Comparison of ENCODE assay signal across 20 mouse cellular contexts in genomic region chr17:47562875-47563274, GRCm38 (mm10).
"Had no signal": no experiment of that assay in that cellular context is flagged by ENCODE, and none has a peak within 500 bp of the region (broad histone marks: within the 10 kb centered on the region; RNA-seq: fewer than 3 reads in every experiment).

No protein-coding gene starts in this region.

- H3K4me2 ChIP-seq: limb, embryonic 12.5 days; limb, embryonic 15.5 days; lung, embryonic 15.5 days; midbrain, embryonic 11.5 days had no signal

- H3K9me3 ChIP-seq: limb, embryonic 12.5 days; limb, embryonic 15.5 days; lung, embryonic 15.5 days had no signal

- H3K4me3 ChIP-seq: limb, embryonic 12.5 days; limb, embryonic 15.5 days; lung, embryonic 15.5 days had no signal

- H3K9ac ChIP-seq: limb, embryonic 12.5 days; limb, embryonic 15.5 days; liver, embryonic 14.5 days; lung, embryonic 15.5 days had no signal

- H3K27ac ChIP-seq: limb, embryonic 12.5 days; limb, embryonic 15.5 days; liver, embryonic 14.5 days; lung, embryonic 15.5 days; stomach, postnatal 0 days had no signal

- H3K36me3 ChIP-seq: limb, embryonic 12.5 days; limb, embryonic 15.5 days; lung, embryonic 15.5 days had no signal

- H3K4me1 ChIP-seq: limb, embryonic 12.5 days; limb, embryonic 15.5 days had no signal

- H3K27me3 ChIP-seq: limb, embryonic 12.5 days; limb, embryonic 15.5 days; lung, embryonic 15.5 days had no signal

- DNase-seq: kidney, adult 18-20 months; kidney, adult 9 months; kidney, postnatal 14 days; kidney, postnatal 4 days; left cerebral cortex, postnatal 4 days; lung, adult 18-20 months; lung, postnatal 10 days; lung, postnatal 36 days; midbrain, embryonic 14.5 days; right cerebral cortex, adult 18-20 months; right cerebral cortex, postnatal 14 days; right cerebral cortex, postnatal 4 days; thymus, adult 2 months; thymus, postnatal 14 days had no signal
